Comparison of ENCODE assay signal across 9 mouse cellular contexts in genomic region chr1:133135808-133136207, GRCm38 (mm10). TPM values are rescaled to one million over a fixed set of nuclear protein-coding genes. Genes with fewer than 3 reads are reported as not detected.
DNase-seq lines count a peak whose midpoint lies in the region; ATAC-seq and TF ChIP-seq lines count a peak whose summit lies in the region.
"Had no signal": no experiment of that assay in that cellular context is flagged by ENCODE, and none has a peak within 500 bp of the region (broad histone marks: within the 10 kb centered on the region; RNA-seq: fewer than 3 reads in every experiment).

No protein-coding gene starts in this region.

- no peaks in the 10 kb centered on the region for H3K9me3 ChIP-seq in heart, embryonic 10.5 days
- no peaks in the 10 kb centered on the region for H3K9me3 ChIP-seq in E14TG2a.4 (ENCODE audit: low read length)
- H3K9me3 ChIP-seq in hindbrain, embryonic 11.5 days (ENCODE audit: control insufficient read depth, low read length): no peaks in the 10 kb centered on the region
- H3K9me3 ChIP-seq in midbrain, embryonic 11.5 days (ENCODE audit: control insufficient read depth, low read length): no peaks in the 10 kb centered on the region

- 76% methylated on average over 5 of the region's 5 CpGs for WGBS in heart, embryonic 10.5 days
- 79% methylated on average over 5 of the region's 5 CpGs for WGBS in hindbrain, embryonic 11.5 days
- WGBS in midbrain, embryonic 11.5 days: 81% methylated on average over 5 of the region's 5 CpGs

- peak overlapping the region; percentile 17; the same call in 1 of the 2 replicates for H3K4me2 ChIP-seq in hindbrain, embryonic 11.5 days (replicated peaks; ENCODE audit: low read depth, low read length)
- H3K4me2 ChIP-seq in midbrain, embryonic 11.5 days: peak overlapping the region; percentile 12; the same call in 1 of the 2 replicates

- no peak for DNase-seq in heart, embryonic 10.5 days (ENCODE audit: low spot score)
- DNase-seq in heart, postnatal 14 days: no peak
- DNase-seq in hindbrain, embryonic 11.5 days (ENCODE audit: low spot score): no peak
- DNase-seq in midbrain, embryonic 11.5 days (ENCODE audit: low spot score, missing footprints): peak; percentile 28
- no peak for DNase-seq in T-cell, adult 2 months (ENCODE audit: low spot score)
- DNase-seq in lung, postnatal 4 days: no peak
- DNase-seq: cerebellum, postnatal 14 days had no signal

- intact Hi-C loops in heart, postnatal 14 days (cut with DNase I): no loop called here

- no peak for TF ChIP-seq CTCF in E14TG2a.4 (conservative IDR thresholded peaks at IDR 0.05; ENCODE audit: low read length)

- no peaks in the 10 kb centered on the region for H3K27me3 ChIP-seq in heart, embryonic 10.5 days (ENCODE audit: insufficient read depth, poor library complexity, severe bottlenecking)
- H3K27me3 ChIP-seq in E14TG2a.4 (ENCODE audit: insufficient read depth, low read length): no peaks in the 10 kb centered on the region
- H3K27me3 ChIP-seq in hindbrain, embryonic 11.5 days (ENCODE audit: control insufficient read depth, insufficient read depth, low read length): no peaks in the 10 kb centered on the region
- H3K27me3 ChIP-seq in midbrain, embryonic 11.5 days (ENCODE audit: control insufficient read depth, insufficient read depth, low read length): no peaks in the 10 kb centered on the region

- ATAC-seq in hindbrain, embryonic 11.5 days (ENCODE audit: low FRiP score): no peak
- ATAC-seq in midbrain, embryonic 11.5 days (ENCODE audit: low FRiP score): no peak
- no peak for ATAC-seq in inflammation-experienced regulatory T-cells, adult 6 months

- peaks cover 72% of the 10 kb centered on the region for H3K36me3 ChIP-seq in heart, embryonic 10.5 days
- peaks cover 91% of the 10 kb centered on the region for H3K36me3 ChIP-seq in E14TG2a.4 (ENCODE audit: insufficient read depth, low read length)
- H3K36me3 ChIP-seq in hindbrain, embryonic 11.5 days (ENCODE audit: control insufficient read depth, insufficient read depth, low read length): peaks cover 7% of the 10 kb centered on the region; the same call in 1 of the 2 replicates
- peaks cover 21% of the 10 kb centered on the region for H3K36me3 ChIP-seq in midbrain, embryonic 11.5 days (ENCODE audit: control insufficient read depth, insufficient read depth, low read length)

- H3K27ac ChIP-seq in heart, embryonic 10.5 days: no peak overlapping the region
- H3K27ac ChIP-seq in hindbrain, embryonic 11.5 days (ENCODE audit: low read depth, low read length): no peak overlapping the region
- H3K27ac ChIP-seq in midbrain, embryonic 11.5 days (ENCODE audit: low read depth, low read length): no peak overlapping the region

- H3K9ac ChIP-seq in hindbrain, embryonic 11.5 days (ENCODE audit: low read depth, low read length): no peak overlapping the region
- H3K9ac ChIP-seq in midbrain, embryonic 11.5 days (ENCODE audit: low read length): no peak overlapping the region

- H3K4me1 ChIP-seq in heart, embryonic 10.5 days: peaks cover 24% of the 10 kb centered on the region
- peaks cover 58% of the 10 kb centered on the region for H3K4me1 ChIP-seq in E14TG2a.4 (replicated peaks; ENCODE audit: low read depth, low read length)
- peaks cover 12% of the 10 kb centered on the region for H3K4me1 ChIP-seq in hindbrain, embryonic 11.5 days (replicated peaks; ENCODE audit: control insufficient read depth, insufficient read depth, low read length)
- H3K4me1 ChIP-seq in midbrain, embryonic 11.5 days (ENCODE audit: control insufficient read depth, insufficient read depth, low read length): peaks cover 24% of the 10 kb centered on the region

- H3K4me3 ChIP-seq in heart, embryonic 10.5 days: peak overlapping the region; percentile 86
- H3K4me3 ChIP-seq in E14TG2a.4 (replicated peaks; ENCODE audit: low read length): peak overlapping the region; percentile 55
- H3K4me3 ChIP-seq in hindbrain, embryonic 11.5 days (ENCODE audit: low read depth, low read length): no peak overlapping the region
- H3K4me3 ChIP-seq in midbrain, embryonic 11.5 days (ENCODE audit: low read depth, low read length): no peak overlapping the region

RNA-seq across cellular contexts. Expression of gene Ppp1r15b, which starts 4.9 kb away (rescaled TPM):
- polyA plus RNA-seq in heart, embryonic 10.5 days (2016; fragmentation: Nextera tagmentation; extraction: Ambion mirVana): 44.9 and 46.1 TPM in 2 replicates
- 10 to 100 TPM; 32.2 to 34.6 TPM for total RNA-seq in heart, postnatal 14 days (2021)
- polyA plus RNA-seq in hindbrain, embryonic 11.5 days (2014; fragmentation: Nextera tagmentation; extraction: Ambion mirVana): 37.8 and 48.7 TPM in 2 replicates
- polyA plus RNA-seq in midbrain, embryonic 11.5 days (2014; fragmentation: Nextera tagmentation; extraction: Ambion mirVana): 49.5 and 53.0 TPM in 2 replicates
- 10 to 100 TPM; 20.8 to 26.0 (median 23.6) TPM for polyA plus RNA-seq in inflammation-experienced regulatory T-cells, adult 6 months (2017; shearing (Covaris generic))

RNA-seq across cellular contexts. Expression of gene Plekha6, which starts 28.2 kb away (rescaled TPM):
- 13.5 and 14.2 TPM in 2 replicates for polyA plus RNA-seq in heart, embryonic 10.5 days (2016; fragmentation: Nextera tagmentation; extraction: Ambion mirVana)
- 10 to 100 TPM; 69.0 to 81.8 TPM for total RNA-seq in heart, postnatal 14 days (2021)
- polyA plus RNA-seq in hindbrain, embryonic 11.5 days (2014; fragmentation: Nextera tagmentation; extraction: Ambion mirVana): 14.6 and 22.1 TPM in 2 replicates
- 15.7 and 17.0 TPM in 2 replicates for polyA plus RNA-seq in midbrain, embryonic 11.5 days (2014; fragmentation: Nextera tagmentation; extraction: Ambion mirVana)
- polyA plus RNA-seq in inflammation-experienced regulatory T-cells, adult 6 months (2017; shearing (Covaris generic)): under 1 TPM in 1 of 3 experiments, not detected in 2; 0.25 TPM

Comparison
In these comparisons a context has a peak if more than half of its experiments do, and no peak if none do; other contexts are left out.
1. H3K4me3 ChIP-seq: peak in heart, embryonic 10.5 days (single experiment) and E14TG2a.4 (single experiment); none in hindbrain, embryonic 11.5 days (single experiment) and midbrain, embryonic 11.5 days (single experiment).
2. RNA of gene Plekha6, which starts 28.2 kb away (polyA plus RNA-seq): 14.6 to 22.1 TPM in hindbrain, embryonic 11.5 days, 15.7 to 17.0 TPM in midbrain, embryonic 11.5 days and 13.5 to 14.2 TPM in heart, embryonic 10.5 days; 0.25 TPM in inflammation-experienced regulatory T-cells, adult 6 months; every median in the first group is over 10 times any median in the second.